Mouse (Mus musculus) megakaryocyte-erythroid progenitor cell, adult 5 weeks (primary cell): ENCODE results near the gene Slitrk1. TPM values are rescaled to one million over a fixed set of nuclear protein-coding genes. Genes with fewer than 3 reads are reported as not detected.

Experiments
- polyA plus RNA-seq: library from polyadenylated mRNA; stranded (reverse); fragments of >175 nt; gene quantifications from 2 replicates; pipeline ENCODE4 v1.2.3, GENCODE M21; 2012

Gene Slitrk1
- not detected in 2 replicates for polyA plus RNA-seq

DNA sequence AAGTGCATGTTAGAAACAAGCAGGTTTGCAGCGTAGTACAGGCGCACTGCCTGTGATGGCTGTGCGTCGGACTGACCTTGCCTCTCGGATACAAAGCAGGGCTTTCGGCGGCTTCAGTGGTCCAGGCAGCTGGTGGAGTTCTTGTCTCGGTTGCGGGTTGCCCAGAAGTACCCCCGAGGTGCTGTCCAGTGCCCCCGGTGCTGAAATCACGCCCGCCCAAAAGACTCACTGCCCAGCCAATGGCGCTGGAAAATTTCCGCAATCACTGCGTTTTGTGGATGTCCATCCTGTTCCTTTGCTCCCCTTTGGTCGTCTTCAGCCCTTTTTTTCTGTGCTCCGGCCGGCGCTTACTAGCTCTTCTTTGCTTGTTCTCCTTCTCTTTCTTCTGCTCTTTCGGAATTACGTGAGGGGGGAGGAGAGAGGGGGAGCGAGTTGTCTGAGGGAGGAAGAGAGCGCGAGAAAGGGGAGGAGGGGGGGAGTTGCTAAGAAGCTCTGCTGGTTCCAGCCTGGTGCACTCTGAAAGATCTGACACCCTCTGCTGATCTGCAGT, at the start of gene Slitrk1:
Slitrk1 (minus strand) TSS at position 445 of the 550 bp plus-strand sequence.

